Mouse (Mus musculus): ENCODE data around the gene P3h1. TPM values are rescaled to one million over a fixed set of nuclear protein-coding genes. Genes with fewer than 3 reads are reported as not detected.

Gene P3h1
- polyA plus RNA-seq (2015; fragmentation: Nextera tagmentation; extraction: Ambion mirVana), result 22.4 and 23.9 TPM in 2 replicates

DNA sequence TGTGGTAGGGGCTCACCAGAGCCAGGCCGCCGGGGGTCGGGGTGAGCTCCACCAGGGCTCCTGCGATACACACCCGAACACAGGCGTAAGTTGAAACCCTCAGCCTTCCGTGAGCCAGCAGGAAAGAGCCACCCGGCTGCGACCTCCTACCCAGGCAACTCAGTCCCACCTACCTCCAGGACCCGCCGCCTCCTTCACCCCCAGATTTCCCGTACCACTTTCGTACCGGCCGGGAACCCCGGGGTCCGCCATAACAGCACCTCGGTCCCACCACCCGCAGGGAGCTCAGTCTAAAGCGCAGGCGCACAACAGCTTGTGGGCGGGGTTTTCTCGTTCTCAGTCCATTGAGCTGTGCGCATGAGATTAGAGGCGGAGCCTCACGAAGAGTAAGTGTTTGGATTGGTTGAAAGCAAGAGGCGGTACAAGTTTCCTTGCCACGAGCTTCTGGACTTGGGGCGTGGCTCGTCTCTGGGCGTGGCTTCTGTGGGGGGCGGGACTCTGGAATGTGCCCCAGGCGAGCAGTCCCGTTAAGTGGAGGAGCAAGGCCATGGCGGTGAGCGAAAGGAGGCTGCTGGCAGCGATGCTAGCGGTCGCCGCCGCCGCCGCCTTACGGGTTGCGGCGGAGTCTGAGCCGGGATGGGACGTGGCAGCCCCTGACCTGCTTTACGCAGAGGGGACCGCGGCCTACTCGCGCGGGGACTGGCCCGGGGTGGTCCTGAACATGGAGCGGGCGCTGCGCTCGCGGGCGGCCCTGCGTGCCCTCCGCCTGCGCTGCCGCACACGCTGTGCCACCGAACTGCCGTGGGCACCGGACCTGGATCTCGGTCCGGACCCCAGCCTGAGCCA lies at the start of gene P3h1, which contains the start of gene AU022252:
TSS of gene P3h1 (plus strand) at position 506 of the 846 bp plus-strand sequence.
TSS of gene AU022252 (minus strand) at position 303 of the 846 bp plus-strand sequence.
- Histone ChIP-seq H3K36me3 (ENCODE audit: control insufficient read depth, insufficient read depth, low read length) (no peaks in the 10 kb centered on the region), H3K27me3 (replicated peaks; ENCODE audit: control insufficient read depth, insufficient read depth, low read length) (no peaks in the 10 kb centered on the region), H3K4me3 (ENCODE audit: low read length) (peak within 1 kb of the TSS; percentile 92), H3K9ac (ENCODE audit: low read depth, low read length) (peak within 1 kb of the TSS; percentile 84), H3K9me3 (ENCODE audit: control insufficient read depth, low read length) (no peaks in the 10 kb centered on the region), H3K27ac (ENCODE audit: low read length) (peak within 1 kb of the TSS; percentile 57), H3K4me1 (ENCODE audit: control insufficient read depth, insufficient read depth, low read length) (peaks cover 13% of the 10 kb centered on the region), H3K4me2 (ENCODE audit: low read depth, low read length) (peak within 1 kb of the TSS; percentile 92)
- ATAC-seq, result peak; percentile 97
- WGBS, result under 1% methylated on average over 71 of the region's 71 CpGs

- Histone ChIP-seq H3K4me2 (ENCODE audit: low read depth, low read length) (no peak overlapping the region), H3K4me1 (ENCODE audit: control insufficient read depth, insufficient read depth, low read length) (no peaks in the 10 kb centered on the region), H3K9ac (ENCODE audit: low read depth, low read length) (no peak overlapping the region), H3K9me3 (ENCODE audit: control insufficient read depth, low read length) (no peaks in the 10 kb centered on the region), H3K27ac (ENCODE audit: low read length) (no peak overlapping the region), H3K4me3 (ENCODE audit: low read length) (no peak overlapping the region), H3K36me3 (ENCODE audit: control insufficient read depth, insufficient read depth, low read length) (no peaks in the 10 kb centered on the region), H3K27me3 (replicated peaks; ENCODE audit: control insufficient read depth, insufficient read depth, low read length) (0 out of 2 replicates have a peak, but pooled peaks cover 2% of the 10 kb centered on the region)
- 38% methylated on average over 1 of the region's 1 CpGs for WGBS
- ATAC-seq, result no peak
Measured at GRCm38 (mm10) chr4:119183525-119183924, 49.2 kb upstream of the P3h1 start.

- Histone ChIP-seq H3K27ac (ENCODE audit: low read length) (no peak overlapping the region), H3K4me3 (ENCODE audit: low read length) (no peak overlapping the region), H3K4me2 (ENCODE audit: low read depth, low read length) (no peak overlapping the region), H3K27me3 (replicated peaks; ENCODE audit: control insufficient read depth, insufficient read depth, low read length) (0 out of 2 replicates have a peak, but pooled peaks cover 2% of the 10 kb centered on the region), H3K36me3 (ENCODE audit: control insufficient read depth, insufficient read depth, low read length) (no peaks in the 10 kb centered on the region), H3K9me3 (ENCODE audit: control insufficient read depth, low read length) (no peaks in the 10 kb centered on the region), H3K4me1 (ENCODE audit: control insufficient read depth, insufficient read depth, low read length) (no peaks in the 10 kb centered on the region), H3K9ac (ENCODE audit: low read depth, low read length) (no peak overlapping the region)
- no peak for ATAC-seq
- 79% methylated on average over 4 of the region's 4 CpGs for WGBS
Measured at GRCm38 (mm10) chr4:119185771-119186170, 46.9 kb upstream of the P3h1 start.

DNA sequence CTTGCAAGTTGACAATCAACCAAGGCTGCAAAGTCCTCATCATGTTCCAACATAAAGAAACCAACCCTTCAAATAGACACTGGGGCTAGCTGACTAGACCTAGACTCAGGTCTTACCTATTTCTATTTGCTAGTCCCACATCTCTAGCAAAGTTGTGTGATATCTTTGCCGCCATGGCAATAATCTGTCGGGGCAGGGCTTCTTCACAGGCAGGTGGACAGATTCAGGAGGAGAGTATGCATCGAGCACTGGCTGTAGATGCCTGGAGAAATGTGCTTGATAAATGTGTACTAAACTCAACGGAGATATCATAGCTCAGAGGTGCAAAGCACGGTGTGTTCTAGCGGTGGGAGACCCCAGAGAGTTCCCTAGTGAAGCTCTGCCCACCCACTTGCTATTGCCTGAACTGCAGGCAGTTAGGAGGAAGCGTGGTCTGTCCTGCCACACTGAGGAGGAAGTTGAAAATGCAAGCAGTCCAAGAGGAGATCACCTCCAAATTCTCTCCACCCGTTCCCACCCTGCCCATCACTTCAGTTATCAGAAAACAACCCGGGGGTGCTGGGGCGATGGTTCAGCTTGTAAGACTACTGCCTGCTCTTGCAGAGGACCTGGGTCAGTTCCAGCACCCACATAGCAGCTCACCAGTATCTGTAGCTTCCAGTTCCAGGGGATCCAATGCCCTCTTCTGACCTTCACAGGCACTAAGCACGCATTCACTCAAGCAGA lies 44.5 kb upstream of the P3h1 start:
- H3K27ac ChIP-seq (ENCODE audit: low read length), result no peak overlapping the region
- no peak overlapping the region for H3K4me2 ChIP-seq (ENCODE audit: low read depth, low read length)
- no peak for ATAC-seq
- no peak overlapping the region for H3K4me3 ChIP-seq (ENCODE audit: low read length)
- no peaks in the 10 kb centered on the region for H3K36me3 ChIP-seq (ENCODE audit: control insufficient read depth, insufficient read depth, low read length)
- H3K27me3 ChIP-seq (replicated peaks; ENCODE audit: control insufficient read depth, insufficient read depth, low read length), result no peaks in the 10 kb centered on the region
- no peak overlapping the region for H3K9ac ChIP-seq (ENCODE audit: low read depth, low read length)
- H3K9me3 ChIP-seq (ENCODE audit: control insufficient read depth, low read length), result no peaks in the 10 kb centered on the region
- 40% methylated on average over 11 of the region's 11 CpGs for WGBS
- no peaks in the 10 kb centered on the region for H3K4me1 ChIP-seq (ENCODE audit: control insufficient read depth, insufficient read depth, low read length)

DNA sequence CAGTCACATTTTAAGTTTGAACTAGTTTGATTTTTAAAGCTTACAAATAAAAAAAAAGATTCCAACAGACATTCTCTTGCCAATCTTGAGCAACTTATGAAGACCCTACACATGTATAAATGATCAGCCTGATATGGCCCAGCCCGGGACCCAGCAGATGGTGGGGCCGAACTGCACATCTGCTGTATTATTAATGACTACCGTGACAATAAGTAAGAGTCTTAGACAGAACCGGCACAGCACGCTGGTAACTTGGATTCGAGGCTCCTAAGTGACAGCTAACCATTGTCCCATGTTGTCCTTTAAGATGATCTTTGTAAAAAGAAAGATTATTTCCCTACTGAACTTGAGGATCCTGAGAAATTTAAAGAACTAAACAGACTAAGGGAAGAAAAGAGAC lies 43.3 kb upstream of the P3h1 start:
- ATAC-seq, result no peak
- Histone ChIP-seq H3K27me3 (replicated peaks; ENCODE audit: control insufficient read depth, insufficient read depth, low read length) (no peaks in the 10 kb centered on the region), H3K4me1 (ENCODE audit: control insufficient read depth, insufficient read depth, low read length) (no peaks in the 10 kb centered on the region), H3K9ac (ENCODE audit: low read depth, low read length) (no peak overlapping the region), H3K36me3 (ENCODE audit: control insufficient read depth, insufficient read depth, low read length) (no peaks in the 10 kb centered on the region), H3K4me3 (ENCODE audit: low read length) (no peak overlapping the region), H3K4me2 (ENCODE audit: low read depth, low read length) (no peak overlapping the region), H3K27ac (ENCODE audit: low read length) (no peak overlapping the region), H3K9me3 (ENCODE audit: control insufficient read depth, low read length) (no peaks in the 10 kb centered on the region)
- 73% methylated on average over 6 of the region's 6 CpGs for WGBS

DNA sequence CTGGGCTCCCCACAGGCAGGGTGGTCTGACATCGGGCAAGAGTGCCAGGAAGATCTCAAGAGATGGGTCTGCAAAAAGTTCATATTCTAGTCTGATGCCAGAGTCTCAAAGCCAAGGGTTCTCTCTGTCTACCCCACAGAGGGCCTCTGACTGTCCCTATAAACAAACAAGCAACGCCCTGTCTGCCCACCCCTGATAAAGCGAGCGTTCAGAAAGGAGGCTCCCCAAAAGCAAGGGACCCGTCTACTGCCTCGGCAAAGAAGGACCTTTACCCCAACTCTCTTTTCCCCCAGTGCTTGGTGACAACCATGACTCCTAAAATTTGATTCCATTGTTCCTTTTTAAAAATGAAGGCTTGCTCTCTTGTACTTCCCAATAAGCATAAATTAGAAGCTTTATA lies 42.9 kb upstream of the P3h1 start, which contains the start of gene Ermap:
TSS of gene Ermap (minus strand) at position 148 of the 400 bp plus-strand sequence.
- Histone ChIP-seq H3K4me2 (ENCODE audit: low read depth, low read length) (no peak within 1 kb of the TSS), H3K36me3 (ENCODE audit: control insufficient read depth, insufficient read depth, low read length) (no peaks in the 10 kb centered on the region), H3K27ac (ENCODE audit: low read length) (no peak within 1 kb of the TSS), H3K9ac (ENCODE audit: low read depth, low read length) (no peak within 1 kb of the TSS), H3K4me3 (ENCODE audit: low read length) (no peak within 1 kb of the TSS), H3K9me3 (ENCODE audit: control insufficient read depth, low read length) (no peaks in the 10 kb centered on the region), H3K27me3 (replicated peaks; ENCODE audit: control insufficient read depth, insufficient read depth, low read length) (no peaks in the 10 kb centered on the region), H3K4me1 (ENCODE audit: control insufficient read depth, insufficient read depth, low read length) (no peaks in the 10 kb centered on the region)
- ATAC-seq, result peak; percentile 46; the same call in 1 of the 2 replicates
- 61% methylated on average over 6 of the region's 6 CpGs for WGBS

DNA sequence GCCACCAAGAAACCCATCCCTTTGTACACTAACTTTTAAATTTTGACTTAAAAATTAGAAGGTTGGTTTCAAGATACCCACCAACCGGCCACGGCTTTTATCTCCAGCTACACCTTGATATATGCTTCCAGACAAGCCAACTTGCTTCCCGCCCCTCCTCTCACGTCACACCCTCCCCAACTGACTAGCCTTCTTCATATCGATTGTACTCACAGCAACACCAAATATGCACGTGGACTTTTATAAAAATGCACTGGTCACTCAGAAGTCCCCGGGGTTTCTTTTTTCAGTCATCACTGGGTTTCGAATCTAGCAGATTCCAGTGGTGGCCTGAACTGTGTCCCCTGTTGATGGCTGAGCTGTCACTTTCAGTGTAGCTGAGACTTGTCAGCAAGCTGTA lies 42.1 kb upstream of the P3h1 start:
- Histone ChIP-seq H3K4me3 (ENCODE audit: low read length) (no peak overlapping the region), H3K4me1 (ENCODE audit: control insufficient read depth, insufficient read depth, low read length) (no peaks in the 10 kb centered on the region), H3K27me3 (replicated peaks; ENCODE audit: control insufficient read depth, insufficient read depth, low read length) (no peaks in the 10 kb centered on the region), H3K4me2 (ENCODE audit: low read depth, low read length) (no peak overlapping the region), H3K9ac (ENCODE audit: low read depth, low read length) (no peak overlapping the region), H3K36me3 (ENCODE audit: control insufficient read depth, insufficient read depth, low read length) (no peaks in the 10 kb centered on the region), H3K27ac (ENCODE audit: low read length) (no peak overlapping the region), H3K9me3 (ENCODE audit: control insufficient read depth, low read length) (no peaks in the 10 kb centered on the region)
- ATAC-seq, result no peak
- 82% methylated on average over 8 of the region's 8 CpGs for WGBS

DNA sequence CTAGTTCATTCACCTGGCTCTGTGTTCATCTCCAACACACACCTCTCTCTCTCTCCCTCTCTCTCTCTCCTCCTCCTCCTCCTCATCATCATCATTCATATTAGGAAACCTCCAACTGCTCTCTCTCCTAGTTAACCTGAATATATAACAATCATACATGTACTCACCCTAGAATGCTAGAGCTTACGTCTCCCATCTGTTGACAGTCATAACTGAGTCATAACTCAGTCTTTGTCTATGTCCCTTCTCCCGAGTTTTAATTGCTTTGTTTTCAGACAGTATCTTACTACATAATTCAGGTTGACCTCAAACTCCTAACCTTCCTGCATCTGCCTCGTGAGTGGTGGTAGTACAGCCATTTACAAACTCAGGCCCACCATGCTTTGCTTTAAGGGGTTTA lies 41.4 kb upstream of the P3h1 start:
- H3K27ac ChIP-seq (ENCODE audit: low read length), result no peak overlapping the region
- H3K4me1 ChIP-seq (ENCODE audit: control insufficient read depth, insufficient read depth, low read length), result 0 out of 2 replicates have a peak, but pooled peaks cover 2% of the 10 kb centered on the region
- no peaks in the 10 kb centered on the region for H3K36me3 ChIP-seq (ENCODE audit: control insufficient read depth, insufficient read depth, low read length)
- 48% methylated on average over 3 of the region's 3 CpGs for WGBS
- no peak overlapping the region for H3K4me3 ChIP-seq (ENCODE audit: low read length)
- no peaks in the 10 kb centered on the region for H3K9me3 ChIP-seq (ENCODE audit: control insufficient read depth, low read length)
- no peaks in the 10 kb centered on the region for H3K27me3 ChIP-seq (replicated peaks; ENCODE audit: control insufficient read depth, insufficient read depth, low read length)
- no peak overlapping the region for H3K9ac ChIP-seq (ENCODE audit: low read depth, low read length)
- H3K4me2 ChIP-seq (ENCODE audit: low read depth, low read length), result no peak overlapping the region
- no peak for ATAC-seq

- Histone ChIP-seq H3K4me3 (ENCODE audit: low read length) (no peak overlapping the region), H3K27ac (ENCODE audit: low read length) (no peak overlapping the region), H3K27me3 (replicated peaks; ENCODE audit: control insufficient read depth, insufficient read depth, low read length) (no peaks in the 10 kb centered on the region), H3K9me3 (ENCODE audit: control insufficient read depth, low read length) (no peaks in the 10 kb centered on the region), H3K36me3 (ENCODE audit: control insufficient read depth, insufficient read depth, low read length) (no peaks in the 10 kb centered on the region), H3K4me2 (ENCODE audit: low read depth, low read length) (no peak overlapping the region), H3K4me1 (ENCODE audit: control insufficient read depth, insufficient read depth, low read length) (peaks cover 7% of the 10 kb centered on the region; the same call in 1 of the 2 replicates), H3K9ac (ENCODE audit: low read depth, low read length) (no peak overlapping the region)
- 85% methylated on average over 4 of the region's 4 CpGs for WGBS
- ATAC-seq, result no peak
Measured at GRCm38 (mm10) chr4:119192757-119193156, 40.0 kb upstream of the P3h1 start.
